Mouse (Mus musculus): ENCODE measurements around the gene Crtac1. TPM values are rescaled to one million over a fixed set of nuclear protein-coding genes. Genes with fewer than 3 reads are reported as not detected.
A peak's percentile ranks its signal among the peaks of the same experiment; 100 is the strongest.

Gene Crtac1
- polyA plus RNA-seq, 1 experiment from 2014 or later, result 8.8 TPM

GRCm38 (mm10) chr19:42278461-42278860, 153.1 kb downstream of the Crtac1 start:
- Histone ChIP-seq H3K27me3 (no peaks in the 10 kb centered on the region), H3K27ac (replicated peaks) (no peak overlapping the region), H3K9ac (no peak overlapping the region), H3K4me3 (replicated peaks) (no peak overlapping the region), H3K9me3 (replicated peaks) (no peaks in the 10 kb centered on the region), H3K36me3 (no peaks in the 10 kb centered on the region), H3K4me1 (no peaks in the 10 kb centered on the region), H3K4me2 (replicated peaks) (no peak overlapping the region)
- WGBS, result 70% methylated on average over 5 of the region's 5 CpGs
- no peak for ATAC-seq (ENCODE audit: insufficient number of reproducible peaks, low FRiP score, low TSS enrichment, low read depth)

DNA sequence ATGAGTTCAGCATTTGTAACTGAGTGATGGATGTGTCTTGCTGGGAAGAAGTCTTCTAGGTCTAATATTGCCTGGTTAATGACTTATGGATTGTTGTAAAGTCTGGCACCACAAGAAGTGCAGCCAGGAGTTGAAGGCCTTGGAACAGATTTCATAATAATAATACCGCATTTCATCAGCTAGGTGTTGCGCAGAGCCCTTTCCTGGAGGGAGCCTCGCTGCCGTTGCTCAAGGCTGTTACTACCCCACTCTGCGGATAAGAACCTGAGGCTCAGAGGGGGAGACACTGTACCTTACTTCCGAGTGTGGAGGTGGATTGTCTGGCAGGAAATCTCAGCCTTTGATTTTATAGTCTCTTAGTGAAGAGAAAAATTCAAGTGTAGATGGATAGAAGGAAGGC, 154.3 kb downstream of the Crtac1 start:
- no peaks in the 10 kb centered on the region for H3K4me1 ChIP-seq
- no peak overlapping the region for H3K4me3 ChIP-seq (replicated peaks)
- no peaks in the 10 kb centered on the region for H3K9me3 ChIP-seq (replicated peaks)
- H3K36me3 ChIP-seq, result no peaks in the 10 kb centered on the region
- H3K27ac ChIP-seq (replicated peaks), result no peak overlapping the region
- H3K4me2 ChIP-seq (replicated peaks), result no peak overlapping the region
- no peak for ATAC-seq (ENCODE audit: insufficient number of reproducible peaks, low FRiP score, low TSS enrichment, low read depth)
- WGBS, result 74% methylated on average over 6 of the region's 6 CpGs
- H3K27me3 ChIP-seq, result no peaks in the 10 kb centered on the region
- H3K9ac ChIP-seq, result no peak overlapping the region

GRCm38 (mm10) chr19:42272003-42272963, 159.3 kb downstream of the Crtac1 start:
- Histone ChIP-seq H3K4me2 (replicated peaks) (no peak overlapping the region), H3K4me3 (replicated peaks) (no peak overlapping the region), H3K9ac (no peak overlapping the region), H3K4me1 (peaks cover 4% of the 10 kb centered on the region), H3K27me3 (0 out of 2 replicates have a peak, but pooled peaks cover 4% of the 10 kb centered on the region), H3K9me3 (replicated peaks) (no peaks in the 10 kb centered on the region), H3K27ac (replicated peaks) (no peak overlapping the region), H3K36me3 (no peaks in the 10 kb centered on the region)
- no peak for ATAC-seq (ENCODE audit: insufficient number of reproducible peaks, low FRiP score, low TSS enrichment, low read depth)
- WGBS, result 35% methylated on average over 14 of the region's 14 CpGs

DNA sequence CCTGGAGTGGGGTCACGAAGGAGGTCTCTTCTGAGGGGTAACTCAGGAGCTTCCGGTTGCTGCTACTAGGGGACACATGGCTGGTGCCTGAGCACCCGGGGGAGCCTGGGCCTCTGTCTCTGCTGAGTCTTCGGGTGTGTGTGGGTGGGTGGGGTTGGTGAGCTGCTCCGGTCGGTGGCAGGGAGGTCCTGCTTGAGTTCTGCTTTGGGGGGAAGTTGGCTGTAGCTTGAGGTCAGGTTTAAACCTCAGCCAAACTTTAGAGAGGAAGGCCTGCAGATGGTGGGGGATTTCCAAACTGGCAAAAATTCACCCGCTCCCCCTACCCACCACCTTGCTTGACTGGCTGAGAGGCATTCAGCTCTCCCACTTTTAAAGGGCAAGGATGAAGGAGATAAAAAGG, 160.4 kb downstream of the Crtac1 start:
- 77% methylated on average over 7 of the region's 7 CpGs for WGBS
- no peak overlapping the region for H3K4me3 ChIP-seq (replicated peaks)
- no peaks in the 10 kb centered on the region for H3K9me3 ChIP-seq (replicated peaks)
- H3K4me1 ChIP-seq, result peaks cover 4% of the 10 kb centered on the region
- H3K4me2 ChIP-seq (replicated peaks), result no peak overlapping the region
- H3K36me3 ChIP-seq, result no peaks in the 10 kb centered on the region
- no peak for ATAC-seq (ENCODE audit: insufficient number of reproducible peaks, low FRiP score, low TSS enrichment, low read depth)
- no peak overlapping the region for H3K9ac ChIP-seq
- no peak overlapping the region for H3K27ac ChIP-seq (replicated peaks)
- 0 out of 2 replicates have a peak, but pooled peaks cover 4% of the 10 kb centered on the region for H3K27me3 ChIP-seq

DNA sequence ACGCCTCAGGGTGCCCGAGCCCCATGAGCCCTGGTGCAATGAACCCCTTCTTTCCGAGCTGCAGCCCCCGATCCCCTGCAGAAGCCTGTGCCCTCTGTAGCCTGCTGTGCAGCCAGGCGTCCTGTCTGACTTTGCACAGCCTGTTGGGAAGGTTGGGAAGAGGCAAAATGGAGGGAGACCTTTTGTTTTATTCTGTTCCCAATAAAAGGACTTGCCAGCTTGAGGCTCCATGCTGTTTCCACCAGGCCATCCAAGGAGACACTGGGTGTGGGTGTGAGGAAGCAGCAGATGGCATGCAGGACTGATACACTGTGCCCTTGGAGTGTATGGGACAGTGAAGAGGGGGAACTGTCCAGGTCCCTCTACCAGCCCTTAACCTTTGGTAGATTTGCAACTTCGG, 161.5 kb downstream of the Crtac1 start:
- H3K9me3 ChIP-seq (replicated peaks), result no peaks in the 10 kb centered on the region
- peaks cover 4% of the 10 kb centered on the region for H3K4me1 ChIP-seq
- H3K27ac ChIP-seq (replicated peaks), result no peak overlapping the region
- no peak overlapping the region for H3K4me3 ChIP-seq (replicated peaks)
- H3K4me2 ChIP-seq (replicated peaks), result no peak overlapping the region
- 0 out of 2 replicates have a peak, but pooled peaks cover 4% of the 10 kb centered on the region for H3K27me3 ChIP-seq
- no peaks in the 10 kb centered on the region for H3K36me3 ChIP-seq
- ATAC-seq (ENCODE audit: insufficient number of reproducible peaks, low FRiP score, low TSS enrichment, low read depth), result no peak
- H3K9ac ChIP-seq, result no peak overlapping the region
- 73% methylated on average over 6 of the region's 6 CpGs for WGBS

- 0 out of 2 replicates have a peak, but pooled peaks cover 4% of the 10 kb centered on the region for H3K27me3 ChIP-seq
- no peak overlapping the region for H3K27ac ChIP-seq (replicated peaks)
- no peaks in the 10 kb centered on the region for H3K36me3 ChIP-seq
- H3K9ac ChIP-seq, result no peak overlapping the region
- peaks cover 4% of the 10 kb centered on the region for H3K4me1 ChIP-seq
- ATAC-seq (ENCODE audit: insufficient number of reproducible peaks, low FRiP score, low TSS enrichment, low read depth), result no peak
- H3K4me3 ChIP-seq (replicated peaks), result no peak overlapping the region
- 2% methylated on average over 19 of the region's 19 CpGs for WGBS
- H3K4me2 ChIP-seq (replicated peaks), result peak overlapping the region; percentile 39
- H3K9me3 ChIP-seq (replicated peaks), result no peaks in the 10 kb centered on the region
These were observed 163.2 kb downstream of the Crtac1 start for GRCm38 (mm10) chr19:42268337-42268736.

- H3K27ac ChIP-seq (replicated peaks), result no peak overlapping the region
- no peak overlapping the region for H3K4me2 ChIP-seq (replicated peaks)
- WGBS, result 29% methylated on average over 3 of the region's 3 CpGs
- H3K36me3 ChIP-seq, result no peaks in the 10 kb centered on the region
- no peaks in the 10 kb centered on the region for H3K9me3 ChIP-seq (replicated peaks)
- H3K9ac ChIP-seq, result no peak overlapping the region
- H3K4me3 ChIP-seq (replicated peaks), result no peak overlapping the region
- 0 out of 2 replicates have a peak, but pooled peaks cover 4% of the 10 kb centered on the region for H3K27me3 ChIP-seq
- ATAC-seq (ENCODE audit: insufficient number of reproducible peaks, low FRiP score, low TSS enrichment, low read depth), result no peak
- H3K4me1 ChIP-seq, result peaks cover 4% of the 10 kb centered on the region
These were observed 168.1 kb downstream of the Crtac1 start for GRCm38 (mm10) chr19:42263524-42263923.

GRCm38 (mm10) chr19:42260486-42260885, 171.1 kb downstream of the Crtac1 start:
- Histone ChIP-seq H3K9me3 (replicated peaks) (no peaks in the 10 kb centered on the region), H3K36me3 (no peaks in the 10 kb centered on the region), H3K27me3 (peaks cover under 1% of the 10 kb centered on the region), H3K4me1 (peaks cover 6% of the 10 kb centered on the region), H3K4me3 (replicated peaks) (no peak overlapping the region), H3K9ac (no peak overlapping the region), H3K27ac (replicated peaks) (no peak overlapping the region), H3K4me2 (replicated peaks) (no peak overlapping the region)
- WGBS, result 82% methylated on average over 8 of the region's 8 CpGs
- no peak for ATAC-seq (ENCODE audit: insufficient number of reproducible peaks, low FRiP score, low TSS enrichment, low read depth)

DNA sequence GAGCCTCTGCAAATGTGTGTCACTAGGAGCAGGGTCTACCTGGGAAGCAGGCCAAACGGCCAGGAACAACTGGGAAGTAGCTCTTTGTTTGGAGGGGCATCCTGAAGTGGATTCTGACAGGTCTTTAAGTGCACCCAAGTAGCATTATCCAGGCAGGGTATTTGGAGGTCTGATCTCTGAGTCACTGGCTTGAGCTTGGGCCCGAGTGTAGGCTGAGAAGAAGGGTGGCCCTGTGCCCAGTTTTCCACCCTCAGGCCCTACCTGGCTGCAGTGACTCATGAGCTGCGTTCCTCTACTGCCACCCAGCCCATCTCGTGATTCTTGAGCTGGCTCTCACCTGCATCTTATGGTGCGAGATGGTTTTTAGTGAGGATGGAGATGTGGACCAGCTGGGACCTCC, 173.0 kb downstream of the Crtac1 start:
- WGBS, result 59% methylated on average over 5 of the region's 5 CpGs
- no peak for ATAC-seq (ENCODE audit: insufficient number of reproducible peaks, low FRiP score, low TSS enrichment, low read depth)

GRCm38 (mm10) chr19:42258031-42258430, 173.6 kb downstream of the Crtac1 start:
- WGBS, result 67% methylated on average over 3 of the region's 3 CpGs
- H3K9ac ChIP-seq, result no peak overlapping the region

More for the DNA sequence above, 173.0 kb downstream of the Crtac1 start:
- H3K4me2 ChIP-seq (replicated peaks), result no peak overlapping the region
- no peaks in the 10 kb centered on the region for H3K36me3 ChIP-seq
- no peak overlapping the region for H3K27ac ChIP-seq (replicated peaks)
- H3K4me1 ChIP-seq, result peaks cover 9% of the 10 kb centered on the region
- H3K9ac ChIP-seq, result no peak overlapping the region
- no peaks in the 10 kb centered on the region for H3K9me3 ChIP-seq (replicated peaks)
- H3K4me3 ChIP-seq (replicated peaks), result no peak overlapping the region
- peaks cover 14% of the 10 kb centered on the region for H3K27me3 ChIP-seq

GRCm38 (mm10) chr19:42257241-42257635, 174.3 kb downstream of the Crtac1 start:
- peaks cover 14% of the 10 kb centered on the region for H3K27me3 ChIP-seq
- ATAC-seq (ENCODE audit: insufficient number of reproducible peaks, low FRiP score, low TSS enrichment, low read depth), result no peak
- no peak overlapping the region for H3K9ac ChIP-seq
- peaks cover 9% of the 10 kb centered on the region for H3K4me1 ChIP-seq
- H3K27ac ChIP-seq (replicated peaks), result no peak overlapping the region
- WGBS, result 86% methylated on average over 12 of the region's 12 CpGs
- H3K4me3 ChIP-seq (replicated peaks), result no peak overlapping the region
- no peak overlapping the region for H3K4me2 ChIP-seq (replicated peaks)
- no peaks in the 10 kb centered on the region for H3K9me3 ChIP-seq (replicated peaks)
- no peaks in the 10 kb centered on the region for H3K36me3 ChIP-seq

More at GRCm38 (mm10) chr19:42258031-42258430, 173.6 kb downstream of the Crtac1 start:
- peaks cover 9% of the 10 kb centered on the region for H3K4me1 ChIP-seq
- no peak for ATAC-seq (ENCODE audit: insufficient number of reproducible peaks, low FRiP score, low TSS enrichment, low read depth)
- H3K9me3 ChIP-seq (replicated peaks), result no peaks in the 10 kb centered on the region
- H3K36me3 ChIP-seq, result no peaks in the 10 kb centered on the region
- no peak overlapping the region for H3K4me3 ChIP-seq (replicated peaks)
- no peak overlapping the region for H3K4me2 ChIP-seq (replicated peaks)
- no peak overlapping the region for H3K27ac ChIP-seq (replicated peaks)
- peaks cover 14% of the 10 kb centered on the region for H3K27me3 ChIP-seq

Data from embryonic facial prominence, embryonic 15.5 days (tissue).